Mouse (Mus musculus) myocyte (in vitro differentiated cells): ENCODE data around the gene Spire2.

Experiments
- MAX ChIP-seq: IDR thresholded peaks from one replicate; pipeline ENCODE4 v1.6.1; 2011; ENCODE audit warnings: low read depth, mild to moderate bottlenecking, control low read depth
- POLR2A ChIP-seq: IDR thresholded peaks from one replicate; pipeline ENCODE4 v1.6.1; 2011; ENCODE audit warnings: low read depth, mild to moderate bottlenecking, control low read depth, moderate library complexity; ENCODE audit not compliant: insufficient read length
- TCF12 ChIP-seq: IDR thresholded peaks from one replicate; pipeline ENCODE4 v1.6.1; 2011; ENCODE audit warnings: mild to moderate bottlenecking, control low read depth; ENCODE audit not compliant: poor library complexity, insufficient read depth, severe bottlenecking

GRCm38 (mm10) chr8:123404521-123404920 is 72.0 kb downstream of the Spire2 start:
- TF ChIP-seq POLR2A (no peak), TCF12 (no peak), MAX (no peak)
